Mouse (Mus musculus) retina, postnatal 7 days (tissue): ENCODE measurements around the gene Pgam5.

ENCODE experiments used
- DNase-seq: peaks from one replicate; pipeline ENCODE4 v3.0.0-alpha.2; 2012; ENCODE audit warnings: low read depth, low spot score

The Pgam5 gene

DNA sequence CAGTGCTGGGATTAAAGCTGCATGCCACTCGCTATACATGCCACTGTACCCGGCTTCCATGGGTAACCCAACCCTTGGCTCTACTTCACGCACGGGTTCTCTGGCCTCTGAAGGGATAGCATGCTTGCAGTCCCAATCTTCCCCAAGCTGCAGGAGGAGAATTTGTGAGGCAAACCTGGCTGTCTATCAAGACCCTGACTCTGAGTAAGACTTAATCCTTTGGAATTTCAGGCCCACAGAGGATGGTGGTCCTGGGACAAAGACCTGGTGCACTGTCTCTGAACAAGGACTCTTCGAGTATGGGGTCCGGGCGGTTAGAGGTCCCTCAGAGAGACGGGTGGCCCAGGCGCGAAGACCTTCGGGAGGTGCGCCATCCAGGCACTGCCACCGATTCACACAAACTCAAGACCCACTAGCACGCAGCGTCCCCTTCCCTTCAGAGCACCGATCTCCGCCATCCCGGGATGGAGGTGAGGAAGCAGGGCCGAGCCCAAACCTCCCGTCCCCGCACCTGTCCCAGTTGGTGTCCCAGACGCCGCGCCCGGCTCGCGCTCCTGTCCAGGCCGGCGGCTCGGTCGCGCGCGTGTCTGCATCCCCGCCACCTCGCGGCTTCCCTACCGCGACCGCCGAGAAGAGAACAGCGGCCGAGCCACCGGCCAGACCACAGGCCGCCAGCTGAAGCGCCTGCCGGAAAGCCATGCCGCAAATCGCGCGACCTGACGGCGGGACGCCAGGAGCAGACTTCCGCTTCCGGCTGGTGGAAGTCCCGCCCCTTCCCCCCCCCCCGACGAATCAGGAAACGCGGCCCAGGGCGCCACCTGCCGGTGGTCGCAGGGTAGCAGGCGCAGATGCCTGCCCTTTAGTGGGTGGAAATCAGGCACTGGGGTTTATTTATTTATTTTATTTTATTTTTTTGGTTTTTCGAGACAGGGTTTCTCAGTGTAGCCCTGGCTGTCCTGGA, at the start of gene Pgam5:
Gene Pgam5 (minus strand): TSS at position 773 of the 961 bp plus-strand sequence.
- peak; percentile 85 for DNase-seq

DNA sequence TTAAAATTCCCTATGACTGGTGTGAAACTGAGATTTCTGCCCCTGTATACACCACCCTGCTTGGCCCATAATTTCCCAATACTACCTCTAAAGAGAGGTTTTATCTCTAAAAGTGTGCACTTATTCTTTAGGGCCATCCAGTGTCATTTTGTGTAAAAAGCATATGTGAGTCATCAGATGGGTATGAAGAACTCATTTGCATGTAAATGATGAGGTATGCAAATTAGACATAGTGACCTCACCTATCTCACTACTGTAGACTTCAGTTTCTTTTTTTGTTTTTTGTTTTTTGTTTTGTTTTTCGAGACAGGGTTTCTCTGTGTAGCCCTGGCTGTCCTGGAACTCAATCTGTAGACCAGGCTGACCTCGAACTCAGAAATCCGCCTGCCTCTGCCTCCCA, 43.4 kb upstream of the Pgam5 start:
- DNase-seq: no peak

GRCm38 (mm10) chr5:110308861-110309260, 39.1 kb upstream of the Pgam5 start:
- no peak for DNase-seq

DNA sequence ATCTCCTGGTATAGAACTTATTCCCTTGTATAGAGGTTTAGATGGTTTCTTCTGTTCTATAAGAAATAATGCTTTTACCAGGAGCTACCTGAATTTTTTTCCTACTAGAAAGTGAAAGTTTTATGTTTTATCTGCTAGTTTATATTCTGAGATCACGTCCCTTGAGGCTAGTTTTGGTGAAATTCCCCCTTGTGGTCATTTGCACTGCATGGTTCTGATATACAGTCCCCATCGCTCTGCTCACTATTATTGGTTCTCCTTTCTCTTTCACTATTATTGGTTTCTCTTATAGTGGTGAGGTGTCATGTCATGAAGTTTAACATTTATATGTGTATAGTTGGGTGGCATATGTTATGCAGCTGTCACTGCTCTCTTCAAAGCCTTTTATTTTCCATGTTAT, 30.9 kb upstream of the Pgam5 start:
- DNase-seq: no peak

GRCm38 (mm10) chr5:110296637-110297036, 26.9 kb upstream of the Pgam5 start:
- no peak for DNase-seq

DNA sequence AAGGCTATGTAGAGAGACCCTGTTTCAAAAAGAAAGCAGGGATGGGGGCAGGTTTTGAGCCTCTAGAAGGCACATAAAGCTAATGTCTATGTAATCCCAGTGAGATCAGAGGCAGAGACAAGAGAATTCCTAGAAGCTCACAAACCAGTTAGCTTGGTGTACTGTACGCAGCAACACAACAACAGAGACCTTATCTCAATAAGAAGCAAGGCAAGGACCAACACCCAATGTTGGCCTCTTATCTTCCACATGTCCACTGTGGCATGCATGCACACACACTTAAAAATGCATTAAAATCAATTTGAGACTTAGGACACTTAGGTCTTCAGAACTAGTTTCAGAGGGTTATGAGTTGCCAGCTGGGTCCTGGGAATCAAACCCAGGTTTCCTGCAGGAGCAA, 21.9 kb upstream of the Pgam5 start:
- DNase-seq: no peak

- no peak for DNase-seq
Observed at GRCm38 (mm10) chr5:110287084-110287475, 17.4 kb upstream of the Pgam5 start.

GRCm38 (mm10) chr5:110286446-110287083, 16.9 kb upstream of the Pgam5 start:
- DNase-seq: no peak

- DNase-seq: peak; percentile 87
Observed at GRCm38 (mm10) chr5:110285770-110286445, 16.2 kb upstream of the Pgam5 start, which contains the start of the genes Pxmp2 and Pole. TSS of gene Pxmp2 (minus strand) at chr5:110286186. TSS of gene Pole (plus strand) at chr5:110286306.

DNA sequence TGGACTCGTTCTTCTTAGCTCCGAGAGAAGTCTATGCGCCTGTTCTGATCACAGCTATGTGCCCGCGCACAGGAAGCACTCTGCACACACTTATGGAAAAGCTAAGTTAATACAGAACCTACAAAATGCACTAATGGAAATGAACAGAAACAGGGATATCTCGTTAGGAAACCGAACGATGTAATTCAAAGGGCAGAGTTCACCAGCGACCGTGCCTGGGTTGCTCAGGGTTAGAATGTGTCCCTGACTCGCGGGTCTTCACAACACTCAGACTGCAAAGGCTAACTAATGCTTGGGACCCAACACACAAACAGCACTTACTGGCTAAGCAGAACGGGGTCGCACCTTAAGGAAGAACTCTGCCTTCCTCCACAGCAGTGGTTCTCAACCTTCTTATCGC, 15.4 kb upstream of the Pgam5 start:
- no peak for DNase-seq

- peak; percentile 51 for DNase-seq
Observed at GRCm38 (mm10) chr5:110284536-110284935, 14.8 kb upstream of the Pgam5 start.

DNA sequence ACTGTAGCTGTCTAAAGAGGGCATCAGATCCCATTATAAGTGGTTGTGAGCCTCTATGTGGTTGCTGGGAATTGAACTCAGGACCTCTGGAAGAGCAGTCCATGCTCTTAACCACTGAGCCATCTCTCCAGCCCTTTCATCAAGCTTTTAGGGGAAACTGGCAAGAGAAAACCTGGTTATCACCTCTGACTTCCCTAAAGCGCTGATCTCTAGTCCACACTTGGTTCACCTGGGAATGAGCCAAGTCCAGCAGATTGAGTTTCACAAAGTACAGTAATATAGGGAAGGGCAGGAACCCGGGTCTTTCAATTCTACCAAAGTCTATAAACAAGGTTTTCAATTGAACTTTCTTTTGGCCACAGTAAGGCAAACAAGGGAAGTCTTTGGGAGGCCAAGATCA, 12.3 kb upstream of the Pgam5 start:
- no peak for DNase-seq

GRCm38 (mm10) chr5:110276910-110277309, 7.2 kb upstream of the Pgam5 start:
- DNase-seq: no peak

- DNase-seq: no peak
Observed at GRCm38 (mm10) chr5:110276391-110276790, 6.7 kb upstream of the Pgam5 start.

DNA sequence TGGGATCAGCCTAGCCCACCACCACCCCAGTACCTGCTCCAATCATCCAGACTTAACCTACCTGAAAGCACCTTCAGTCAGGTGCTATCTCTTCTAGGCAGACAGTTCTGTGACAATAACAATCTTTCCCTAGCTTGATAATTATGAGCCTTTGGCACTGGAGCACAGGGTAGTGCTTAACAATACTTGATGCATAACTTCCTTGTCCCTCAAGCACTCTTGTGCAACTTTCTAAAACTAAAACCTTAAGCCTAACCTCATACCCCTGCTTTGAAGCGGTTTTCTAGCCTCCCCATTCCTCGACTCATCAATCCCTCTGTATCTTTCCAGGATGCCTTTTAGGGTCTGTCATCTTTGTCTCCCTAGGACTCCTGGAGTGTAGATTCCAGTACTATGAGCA, 5.1 kb upstream of the Pgam5 start:
- no peak for DNase-seq

DNA sequence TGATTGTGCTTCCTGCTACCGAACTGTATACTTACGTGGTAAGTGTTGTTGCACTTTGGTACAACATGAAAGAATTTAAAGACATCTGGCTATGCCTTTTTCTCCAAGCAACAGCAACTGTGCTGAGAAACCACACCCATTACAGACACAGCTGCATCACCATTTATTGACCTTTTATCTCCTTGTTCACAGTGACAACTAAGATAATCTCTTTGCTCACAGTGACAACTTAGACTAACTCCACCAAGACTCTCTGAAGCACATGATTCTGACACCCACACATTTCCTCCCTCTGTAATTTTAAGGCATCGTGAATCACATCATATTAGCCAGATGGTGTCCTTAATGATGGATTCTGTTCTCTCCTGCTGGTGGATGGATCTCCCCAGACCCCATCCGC, 4.4 kb upstream of the Pgam5 start:
- no peak for DNase-seq

GRCm38 (mm10) chr5:110270242-110270641, 529 bp upstream of the Pgam5 start:
- DNase-seq: no peak

GRCm38 (mm10) chr5:110266941-110267340, 2.8 kb downstream of the Pgam5 start:
- DNase-seq: no peak

DNA sequence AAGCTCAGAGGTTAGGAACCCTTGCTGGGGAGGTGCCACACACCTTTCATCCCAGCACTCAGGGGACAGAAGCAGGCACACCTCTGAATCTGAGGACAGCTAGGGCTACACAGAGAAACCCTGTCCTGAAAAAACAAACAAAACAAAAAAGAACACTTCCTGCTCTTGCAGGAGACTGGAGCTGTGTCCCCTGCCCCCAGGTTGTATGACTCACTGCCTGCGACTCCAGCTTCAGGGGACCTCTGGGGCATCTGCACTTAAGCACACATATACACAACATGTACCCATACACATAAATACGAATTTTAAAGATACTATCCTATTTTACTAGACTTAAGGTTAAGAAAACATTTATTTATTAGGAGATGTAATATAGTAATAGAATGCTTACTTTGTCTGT, 25.6 kb downstream of the Pgam5 start:
- DNase-seq: no peak

- DNase-seq: no peak
Observed at GRCm38 (mm10) chr5:110232346-110232745, 37.4 kb downstream of the Pgam5 start.

DNA sequence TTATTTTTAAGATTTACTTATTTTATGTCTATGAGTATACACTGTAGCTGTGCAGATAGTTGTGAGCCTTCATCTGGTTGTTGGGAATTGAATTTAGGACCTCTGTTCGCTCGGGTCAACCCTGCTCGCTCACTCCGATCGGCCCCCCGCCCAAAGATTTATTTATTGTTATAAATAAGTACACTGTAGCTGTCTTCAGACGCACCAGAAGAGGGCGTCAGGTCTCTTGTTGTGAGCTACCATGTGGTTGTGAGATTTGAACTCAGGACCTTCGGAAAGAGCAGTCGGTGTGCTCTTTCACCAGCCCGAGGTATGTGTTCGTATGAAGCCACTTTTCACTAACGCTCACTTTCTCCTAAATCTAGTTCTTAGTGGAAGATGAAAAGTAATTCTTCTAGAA, 38.1 kb downstream of the Pgam5 start:
- no peak for DNase-seq

DNA sequence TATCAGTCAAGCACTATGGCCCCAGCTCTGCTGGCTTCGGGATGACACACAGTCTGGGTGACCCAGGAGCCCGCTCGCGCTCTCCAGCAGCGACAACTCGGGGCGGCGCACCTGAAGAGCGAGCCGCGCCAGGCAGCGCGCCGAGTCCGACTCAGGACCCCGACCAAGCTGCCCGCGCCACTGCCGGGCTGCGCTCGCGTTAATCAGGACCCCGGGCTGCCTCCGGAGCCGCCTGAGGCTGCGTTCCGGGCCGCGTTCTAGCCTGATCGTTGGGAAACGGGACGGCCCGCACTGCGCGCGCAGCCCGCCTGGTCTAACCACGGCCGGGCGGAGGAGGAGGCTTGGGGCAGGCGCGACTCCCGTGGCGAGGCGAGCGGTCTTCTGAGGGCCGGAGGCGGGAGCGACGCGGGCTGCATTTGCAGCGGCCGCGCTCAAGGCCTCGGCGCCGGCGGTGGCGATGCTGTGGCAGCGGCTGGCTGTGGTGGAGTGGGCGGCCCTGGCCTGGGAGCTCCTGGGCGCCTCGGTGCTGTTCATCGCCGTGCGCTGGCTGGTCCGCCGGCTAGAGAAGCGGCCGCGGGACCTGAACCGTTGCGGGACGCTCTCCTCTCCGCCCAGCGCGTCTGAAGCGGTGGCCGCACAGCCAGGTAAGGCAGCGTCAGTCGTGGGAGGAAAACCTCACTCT, 38.8 kb downstream of the Pgam5 start, which contains the start of gene Ankle2:
Gene Ankle2 (plus strand): TSS at position 225 of the 682 bp plus-strand sequence.
- peak; percentile 88 for DNase-seq
